Mouse (Mus musculus) MEL (cell line): ENCODE measurements around the gene Phospho1. TPM values are rescaled to one million over a fixed set of nuclear protein-coding genes. Genes with fewer than 3 reads are reported as not detected.

Source experiments
- DNase-seq: peaks from one replicate; pipeline ENCODE4 v3.0.0; 2011; ENCODE audit warnings: low read depth, low spot score
- H3K27ac ChIP-seq: 2 replicates; pipeline ENCODE4 v1.5.1; 2012; ENCODE audit warnings: low read depth, mild to moderate bottlenecking, control low read depth, low read length, moderate library complexity; ENCODE audit not compliant: control insufficient read depth
- H3K27me3 ChIP-seq, 2 experiments: fragments of 150-350 bp in 1 of 2; sonication (generic) in 1 of 2; 2 replicates each; pipeline ENCODE4 v1.6.1; 2012; ENCODE audit warnings: low read length in 2 of 2, mild to moderate bottlenecking in 2 of 2, improper control_type of control experiment in 1 of 2, moderate library complexity in 1 of 2; ENCODE audit not compliant: insufficient read depth in 2 of 2, control insufficient read depth in 1 of 2
- H3K36me3 ChIP-seq, 2 experiments: 2 replicates each; pipeline ENCODE4 v1.6.1; 2012 to 2014; ENCODE audit warnings: low read length in 2 of 2, improper control_type of control experiment in 1 of 2, inconsistent platforms in 1 of 2, mild to moderate bottlenecking in 1 of 2; ENCODE audit not compliant: insufficient read depth in 2 of 2, control insufficient read depth in 1 of 2
- H3K4me1 ChIP-seq, 2 experiments: fragments of 150-350 bp in 1 of 2; sonication (generic) in 1 of 2; 2 replicates each; pipeline ENCODE4 v1.6.1; 2012; ENCODE audit warnings: low read length in 2 of 2, improper control_type of control experiment in 1 of 2, mild to moderate bottlenecking in 1 of 2; ENCODE audit not compliant: insufficient read depth in 2 of 2, control insufficient read depth in 1 of 2
- H3K4me3 ChIP-seq, 2 experiments: fragments of 150-350 bp in 1 of 2; sonication (generic) in 1 of 2; 2 replicates each; pipeline ENCODE4 v1.5.1; 2012; ENCODE audit warnings: low read depth in 2 of 2, low read length in 2 of 2, mild to moderate bottlenecking in 2 of 2, moderate library complexity in 2 of 2, control low read depth in 1 of 2, improper control_type of control experiment in 1 of 2; ENCODE audit not compliant: control insufficient read depth in 1 of 2, insufficient read depth in 1 of 2
- H3K79me2 ChIP-seq: 2 replicates; pipeline ENCODE4 v1.6.1; 2012; ENCODE audit warnings: mild to moderate bottlenecking, low read length, moderate library complexity; ENCODE audit not compliant: control insufficient read depth, poor library complexity, insufficient read depth
- H3K9ac ChIP-seq: 2 replicates; pipeline ENCODE4 v1.6.1; 2012; ENCODE audit warnings: low read depth, mild to moderate bottlenecking, control low read depth, low read length, moderate library complexity; ENCODE audit not compliant: control insufficient read depth, poor library complexity, severe bottlenecking
- H3K9me3 ChIP-seq: fragments of 150-350 bp; sonication (generic); replicated peaks from 2 replicates; pipeline ENCODE4 v1.6.1; 2012; ENCODE audit warnings: mild to moderate bottlenecking, low read length, improper control_type of control experiment, moderate library complexity; ENCODE audit not compliant: insufficient read depth
- BHLHE40 ChIP-seq: IDR thresholded peaks from 2 replicates; pipeline ENCODE4 v1.6.1; 2012; ENCODE audit warnings: low read depth, mild to moderate bottlenecking, inconsistent platforms, low read length, improper control_type of control experiment, borderline replicate concordance
- CHD1 ChIP-seq: IDR thresholded peaks from 2 replicates; pipeline ENCODE4 v1.6.1; 2012; ENCODE audit warnings: low read depth, mild to moderate bottlenecking, inconsistent platforms, low read length, improper control_type of control experiment
- CTCF ChIP-seq, 3 experiments: IDR thresholded peaks in 2 of 3; conservative IDR thresholded peaks in 1 of 3; 2 replicates each; pipeline ENCODE4 v1.5.1; 2011 to 2012; ENCODE audit warnings: low read length in 3 of 3, low read depth in 2 of 3, mild to moderate bottlenecking in 2 of 3, improper control_type of control experiment in 1 of 3, inconsistent platforms in 1 of 3, mixed read lengths in 1 of 3, moderate library complexity in 1 of 3; ENCODE audit not compliant: control insufficient read depth in 1 of 3, insufficient read depth in 1 of 3, poor library complexity in 1 of 3, severe bottlenecking in 1 of 3
- E2F4 ChIP-seq: IDR thresholded peaks from 2 replicates; pipeline ENCODE4 v1.6.1; 2011; ENCODE audit warnings: low read depth, low read length, improper control_type of control experiment, borderline replicate concordance
- ELF1 ChIP-seq: IDR thresholded peaks from 2 replicates; pipeline ENCODE4 v1.6.1; 2014; ENCODE audit warnings: low read depth, mild to moderate bottlenecking, inconsistent platforms, low read length, improper control_type of control experiment, moderate library complexity
- ETS1 ChIP-seq: IDR thresholded peaks from 2 replicates; pipeline ENCODE4 v1.6.1; 2012; ENCODE audit warnings: low read depth, mild to moderate bottlenecking, inconsistent platforms, low read length, improper control_type of control experiment, moderate library complexity
- GABPA ChIP-seq: IDR thresholded peaks from 2 replicates; pipeline ENCODE4 v1.6.1; 2012; ENCODE audit warnings: low read depth, mild to moderate bottlenecking, inconsistent platforms, low read length, improper control_type of control experiment, moderate library complexity
- GATA1 ChIP-seq: IDR thresholded peaks from 2 replicates; pipeline ENCODE4 v1.6.1; 2011; ENCODE audit warnings: low read depth, low read length, improper control_type of control experiment
- HCFC1 ChIP-seq: IDR thresholded peaks from 2 replicates; pipeline ENCODE4 v1.6.1; 2012; ENCODE audit warnings: low read depth, mild to moderate bottlenecking, inconsistent platforms, low read length, improper control_type of control experiment, moderate library complexity
- JUND ChIP-seq: IDR thresholded peaks from 2 replicates; pipeline ENCODE4 v1.6.1; 2011; ENCODE audit warnings: low read depth, mild to moderate bottlenecking, improper control_type of control experiment, low read length
- KAT2A ChIP-seq: conservative IDR thresholded peaks from 2 replicates; pipeline ENCODE4 v1.6.1; 2012; ENCODE audit warnings: low read depth, low read length, improper control_type of control experiment, inconsistent platforms
- MAFK ChIP-seq: IDR thresholded peaks from 2 replicates; pipeline ENCODE4 v1.6.1; 2011; ENCODE audit warnings: low read depth, mild to moderate bottlenecking, low read length, improper control_type of control experiment, borderline replicate concordance
- MAX ChIP-seq: IDR thresholded peaks from 2 replicates; pipeline ENCODE4 v1.6.1; 2011; ENCODE audit warnings: low read length, improper control_type of control experiment
- MAZ ChIP-seq: IDR thresholded peaks from 2 replicates; pipeline ENCODE4 v1.6.1; 2012; ENCODE audit warnings: low read depth, mild to moderate bottlenecking, inconsistent platforms, low read length, improper control_type of control experiment
- MEF2A ChIP-seq: IDR thresholded peaks from 2 replicates; pipeline ENCODE4 v1.6.1; 2014; ENCODE audit warnings: low read depth, mild to moderate bottlenecking, inconsistent platforms, low read length, improper control_type of control experiment; ENCODE audit not compliant: poor library complexity, insufficient replicate concordance, severe bottlenecking; ENCODE audit errors: extremely low read depth
- MXI1 ChIP-seq: IDR thresholded peaks from 2 replicates; pipeline ENCODE4 v1.6.1; 2011; ENCODE audit warnings: mild to moderate bottlenecking, low read depth, low read length, improper control_type of control experiment
- MYC ChIP-seq: IDR thresholded peaks from 2 replicates; pipeline ENCODE4 v1.6.1; 2011; ENCODE audit warnings: low read depth, mild to moderate bottlenecking, low read length, improper control_type of control experiment, moderate library complexity
- NRF1 ChIP-seq: IDR thresholded peaks from 2 replicates; pipeline ENCODE4 v1.6.1; 2014; ENCODE audit warnings: low read depth, mild to moderate bottlenecking, inconsistent platforms, low read length, improper control_type of control experiment, moderate library complexity; ENCODE audit not compliant: poor library complexity, insufficient read depth, severe bottlenecking
- POLR2A ChIP-seq, 2 experiments: IDR thresholded peaks; 2 replicates each; pipeline ENCODE4 v1.6.1; 2011 to 2012; ENCODE audit warnings: low read length in 2 of 2, mild to moderate bottlenecking in 2 of 2, control low read depth in 1 of 2, improper control_type of control experiment in 1 of 2, low read depth in 1 of 2, moderate library complexity in 1 of 2; ENCODE audit not compliant: control insufficient read depth in 1 of 2, insufficient read depth in 1 of 2, poor library complexity in 1 of 2
- POLR2AphosphoS2 ChIP-seq: IDR thresholded peaks from 2 replicates; pipeline ENCODE4 v1.6.1; 2011; ENCODE audit warnings: low read length, improper control_type of control experiment
- RAD21 ChIP-seq: IDR thresholded peaks from 2 replicates; pipeline ENCODE4 v1.6.1; 2011; ENCODE audit warnings: mild to moderate bottlenecking, low read depth, low read length, improper control_type of control experiment
- RCOR1 ChIP-seq: IDR thresholded peaks from 2 replicates; pipeline ENCODE4 v1.6.1; 2012; ENCODE audit warnings: low read depth, mild to moderate bottlenecking, inconsistent platforms, low read length, improper control_type of control experiment
- SIN3A ChIP-seq: IDR thresholded peaks from 2 replicates; pipeline ENCODE4 v1.6.1; 2012; ENCODE audit warnings: low read length, improper control_type of control experiment, inconsistent platforms
- TBP ChIP-seq: IDR thresholded peaks from 2 replicates; pipeline ENCODE4 v1.8.0; 2011; ENCODE audit warnings: low read depth, low read length, improper control_type of control experiment
- TCF12 ChIP-seq: IDR thresholded peaks from 2 replicates; pipeline ENCODE4 v1.6.1; 2014; ENCODE audit warnings: low read depth, mild to moderate bottlenecking, inconsistent platforms, low read length, improper control_type of control experiment, moderate library complexity
- UBTF ChIP-seq: IDR thresholded peaks from 2 replicates; pipeline ENCODE4 v1.6.1; 2012; ENCODE audit warnings: low read depth, mild to moderate bottlenecking, inconsistent platforms, low read length, improper control_type of control experiment, moderate library complexity, borderline replicate concordance; ENCODE audit not compliant: insufficient read depth
- USF1 ChIP-seq: IDR thresholded peaks from 2 replicates; pipeline ENCODE4 v1.6.1; 2014; ENCODE audit warnings: low read depth, mild to moderate bottlenecking, inconsistent platforms, low read length, improper control_type of control experiment, moderate library complexity
- ZC3H11A ChIP-seq: IDR thresholded peaks from 2 replicates; pipeline ENCODE4 v1.6.1; 2012; ENCODE audit warnings: low read depth, mild to moderate bottlenecking, inconsistent platforms, low read length, improper control_type of control experiment
- ZKSCAN1 ChIP-seq: IDR thresholded peaks from 2 replicates; pipeline ENCODE4 v1.6.1; 2012; ENCODE audit warnings: low read depth, mild to moderate bottlenecking, inconsistent platforms, low read length, improper control_type of control experiment, moderate library complexity
- ZMIZ1 ChIP-seq: IDR thresholded peaks from 2 replicates; pipeline ENCODE4 v1.6.1; 2012; ENCODE audit warnings: low read depth, mild to moderate bottlenecking, inconsistent platforms, low read length, improper control_type of control experiment, moderate library complexity
- ZNF384 ChIP-seq: IDR thresholded peaks from 2 replicates; pipeline ENCODE4 v1.6.1; 2012; ENCODE audit warnings: low read depth, mild to moderate bottlenecking, inconsistent platforms, low read length, improper control_type of control experiment
- polyA plus RNA-seq, 2 experiments: library from polyadenylated mRNA; stranded (reverse) in 1 of 2; unstranded in 1 of 2; fragments of >175 nt in 1 of 2; fragments of >200 nt in 1 of 2; gene quantifications; 2 replicates each; pipeline versions ENCODE4 v1.2.1 to v1.2.4; 2012; ENCODE audit warnings: low replicate concordance in 2 of 2, low read depth in 1 of 2; ENCODE audit not compliant: insufficient read length in 2 of 2, insufficient read depth in 1 of 2, missing spikeins in 1 of 2
- total RNA-seq: library from RNA; depleted of rRNA; stranded (reverse); fragments of 300-350 nt; gene quantifications from 2 replicates; pipeline ENCODE4 v1.2.3, GENCODE M21; 2012

Phospho1 gene
- total and polyA plus RNA-seq, 3 experiments: 15.4 to 76.0 TPM; not detected in 1

DNA sequence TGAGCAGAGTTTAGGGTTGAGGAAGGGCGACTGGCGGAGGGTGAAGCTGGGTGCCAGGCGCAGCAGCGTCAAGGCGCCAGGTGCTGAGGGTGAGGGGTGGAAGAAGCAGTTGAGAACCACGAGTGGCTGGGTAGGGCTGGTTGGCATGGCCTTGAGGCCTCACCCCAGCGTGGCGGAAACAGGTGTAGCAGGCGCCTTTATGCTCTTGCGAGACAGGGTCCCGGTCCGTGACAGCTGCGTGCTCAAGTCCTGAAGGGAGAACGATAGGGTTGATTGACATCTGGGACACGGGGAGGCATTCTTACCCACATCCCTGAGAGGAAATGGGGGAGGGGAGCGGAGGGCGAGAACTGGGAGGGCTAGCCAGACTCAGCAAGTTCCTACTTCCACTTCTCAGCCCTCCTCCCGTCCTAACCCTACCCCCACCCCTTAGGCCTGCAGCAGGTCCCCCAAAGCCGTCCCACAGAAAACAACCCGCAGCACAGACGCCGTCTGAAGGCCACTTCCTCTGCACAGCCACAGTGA lies 9.9 kb downstream of the Phospho1 start (continued):
- TF ChIP-seq NRF1: no peak
- TF ChIP-seq MXI1: peak; percentile 74
- peak; percentile 74; the same call in 1 of the 2 replicates for TF ChIP-seq MYC
- peak; percentile 92 for TF ChIP-seq ETS1
- TF ChIP-seq TCF12: peak; percentile 75
- no peak; the same call in 1 of the 2 replicates for TF ChIP-seq KAT2A
- TF ChIP-seq MAZ: peak; percentile 94
- TF ChIP-seq GABPA: no peak; the same call in 1 of the 2 replicates
- peak; percentile 51; the same call in 1 of the 2 replicates for TF ChIP-seq HCFC1
- TF ChIP-seq RCOR1: no peak
- TF ChIP-seq MAX: peak; percentile 77

DNA sequence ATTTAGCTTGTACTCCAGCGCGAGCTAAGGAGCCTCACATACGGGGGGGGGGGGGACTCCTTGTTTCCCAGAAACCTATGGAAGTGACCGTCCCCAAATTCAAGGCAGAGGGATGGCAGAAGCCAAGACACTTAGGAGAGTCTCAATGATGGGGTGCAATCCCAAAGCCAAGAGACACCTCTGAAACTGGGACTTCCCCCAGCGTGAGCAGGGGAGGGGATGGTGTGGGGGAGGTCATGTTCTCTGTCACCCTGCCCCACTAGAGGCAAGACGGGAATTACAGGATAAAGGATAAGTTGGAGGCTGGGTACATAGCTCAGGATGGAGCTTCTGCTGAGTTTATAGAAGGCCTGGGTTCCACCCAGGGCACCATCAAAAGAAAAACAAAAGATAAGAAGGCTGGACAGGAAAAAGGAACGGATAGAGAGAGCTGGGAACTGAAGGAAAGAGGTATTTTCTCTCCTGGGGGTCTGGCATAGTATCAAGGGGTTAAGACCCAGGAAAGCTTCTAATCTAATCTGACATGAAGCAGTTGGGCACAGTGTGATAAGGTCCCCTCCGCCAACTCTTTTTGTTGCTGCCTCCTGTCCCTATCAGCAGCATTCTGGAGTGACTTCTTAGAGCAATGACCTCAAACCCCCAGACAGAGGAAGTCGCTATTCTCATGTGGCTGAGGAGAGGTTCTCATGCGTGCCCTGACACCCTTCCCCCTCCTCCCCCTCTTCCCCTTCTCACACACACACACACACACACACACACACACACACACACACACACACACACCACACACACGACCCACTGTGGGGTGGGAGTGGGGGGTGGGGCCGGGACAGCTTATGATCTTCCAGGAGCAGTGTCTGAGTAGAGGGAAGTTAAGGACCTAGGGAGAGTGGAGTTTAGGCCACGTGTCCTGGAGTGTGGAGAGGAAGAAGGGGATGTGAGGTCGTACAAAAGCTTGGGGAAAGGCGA lies 10.7 kb downstream of the Phospho1 start:
- DNase-seq: peak; percentile 99
- H3K4me3 ChIP-seq: peak overlapping the region; percentile 45 to 52
- peak overlapping the region; percentile 74 for H3K9ac ChIP-seq
- peaks cover 0 to 25% of the 10 kb centered on the region in 2 experiments; a peak in 2 of 4 replicates for H3K36me3 ChIP-seq
- no peaks in the 10 kb centered on the region for H3K9me3 ChIP-seq
- no peaks in the 10 kb centered on the region; the same call in 1 of the 2 replicates for H3K79me2 ChIP-seq
- peaks cover 16 to 49% of the 10 kb centered on the region in 2 experiments for H3K4me1 ChIP-seq
- no peaks in the 10 kb centered on the region for H3K27me3 ChIP-seq
- peak overlapping the region; percentile 97 for H3K27ac ChIP-seq
- peak; percentile 86 for TF ChIP-seq USF1
- peak; percentile 82 for TF ChIP-seq JUND
- TF ChIP-seq GABPA: no peak
- no peak for TF ChIP-seq ZKSCAN1
- TF ChIP-seq E2F4: peak; percentile 62; the same call in 1 of the 2 replicates
- peak; percentile 100 for TF ChIP-seq GATA1
- TF ChIP-seq ZMIZ1: peak; percentile 79
- TF ChIP-seq ELF1: peak; percentile 63
- TF ChIP-seq KAT2A: no peak
- TF ChIP-seq ZC3H11A: peak; percentile 30; the same call in 1 of the 2 replicates
- TF ChIP-seq SIN3A: peak; percentile 98
- peak; percentile 79 for TF ChIP-seq POLR2AphosphoS2
- 0 out of 2 replicates have a peak, but pooled peaks have one; percentile 31 for TF ChIP-seq UBTF
- peak; percentile 87; the same call in 1 of the 2 replicates for TF ChIP-seq MAFK
- no peak; the same call in none of the 2 replicates for TF ChIP-seq TBP
- no peak; the same call in 1 of the 2 replicates for TF ChIP-seq RAD21
- TF ChIP-seq CTCF (IDR thresholded peaks at IDR 0.05 in 2 of 3, conservative IDR thresholded peaks at IDR 0.05 in 1 of 3; ENCODE audit: control insufficient read depth in 1 of 3, insufficient read depth in 1 of 3, low read depth in 2 of 3, low read length in 3 of 3, poor library complexity in 1 of 3, severe bottlenecking in 1 of 3): peak in 2 of 3 experiments; percentile 50 to 54; a peak in 4 of 6 replicates
- TF ChIP-seq POLR2A (IDR thresholded peaks at IDR 0.05; ENCODE audit: control insufficient read depth in 1 of 2, insufficient read depth in 1 of 2, low read depth in 1 of 2, low read length in 2 of 2, poor library complexity in 1 of 2): peak; percentile 65 to 68
- peak; percentile 99 for TF ChIP-seq TCF12
- TF ChIP-seq ZNF384: peak; percentile 49; the same call in 1 of the 2 replicates
- TF ChIP-seq BHLHE40: peak; percentile 87
- no peak; the same call in 1 of the 2 replicates for TF ChIP-seq CHD1
- peak; percentile 85 for TF ChIP-seq MAZ
- peak; percentile 88 for TF ChIP-seq MAX
- TF ChIP-seq MEF2A: peak; percentile 80; the same call in 1 of the 2 replicates
